ENCODE assay signal across 9 mouse cellular contexts in genomic region chr1:157439973-157440641, GRCm38 (mm10). TPM values are rescaled to one million over a fixed set of nuclear protein-coding genes. Genes with fewer than 3 reads are reported as not detected.
DNase-seq lines count a peak whose midpoint lies in the region; ATAC-seq lines count a peak whose summit lies in the region.
"Had no signal": no experiment of that assay in that cellular context is flagged by ENCODE, and none has a peak within 500 bp of the region (broad histone marks: within the 10 kb centered on the region; RNA-seq: fewer than 3 reads in every experiment).

No protein-coding gene starts in this region.

- intact Hi-C loops in heart, postnatal 36 days (cut with DNase I): no loop called here

- no peaks in the 10 kb centered on the region for H3K36me3 ChIP-seq in heart, embryonic 13.5 days
- H3K36me3 ChIP-seq in hindbrain, embryonic 11.5 days (ENCODE audit: control insufficient read depth, insufficient read depth, low read length): no peaks in the 10 kb centered on the region
- no peaks in the 10 kb centered on the region for H3K36me3 ChIP-seq in midbrain, embryonic 16.5 days (ENCODE audit: control insufficient read depth, insufficient read depth, low read length)

- H3K27ac ChIP-seq in heart, embryonic 13.5 days (replicated peaks): peak overlapping the region; percentile 2
- H3K27ac ChIP-seq in hindbrain, embryonic 11.5 days (ENCODE audit: low read depth, low read length): peak overlapping the region; percentile 83
- peak overlapping the region; percentile 28; the same call in 1 of the 2 replicates for H3K27ac ChIP-seq in midbrain, embryonic 16.5 days (ENCODE audit: low read length)

- H3K4me2 ChIP-seq in heart, embryonic 13.5 days: peak overlapping the region; percentile 50
- peak overlapping the region; percentile 24; the same call in 1 of the 2 replicates for H3K4me2 ChIP-seq in hindbrain, embryonic 11.5 days (replicated peaks; ENCODE audit: low read depth, low read length)
- H3K4me2 ChIP-seq in midbrain, embryonic 16.5 days (ENCODE audit: low read length): peak overlapping the region; percentile 42

- no peak overlapping the region for H3K9ac ChIP-seq in heart, embryonic 13.5 days
- H3K9ac ChIP-seq in hindbrain, embryonic 11.5 days (ENCODE audit: low read depth, low read length): no peak overlapping the region
- H3K9ac ChIP-seq in midbrain, embryonic 16.5 days (ENCODE audit: low read depth, low read length): no peak overlapping the region

- H3K4me3 ChIP-seq in heart, embryonic 13.5 days: 0 out of 2 replicates have a peak overlapping the region, but pooled peaks have one; percentile 10
- no peak overlapping the region for H3K4me3 ChIP-seq in hindbrain, embryonic 11.5 days (ENCODE audit: low read depth, low read length)
- no peak overlapping the region for H3K4me3 ChIP-seq in midbrain, embryonic 16.5 days (ENCODE audit: low read depth, low read length)

- ATAC-seq in heart, embryonic 13.5 days (ENCODE audit: extremely low read depth, insufficient number of reproducible peaks, low FRiP score, low TSS enrichment): no peak
- peak; percentile 91 for ATAC-seq in hindbrain, embryonic 11.5 days (ENCODE audit: low FRiP score)
- ATAC-seq in midbrain, embryonic 16.5 days: peak; percentile 82
- no peak for ATAC-seq in inflammation-experienced regulatory T-cells, adult 6 months

- no peak for DNase-seq in heart, postnatal 36 days
- peak; percentile 69 for DNase-seq in ZHBTc4 (ENCODE audit: low read depth, low spot score)
- DNase-seq in hindbrain, embryonic 11.5 days (ENCODE audit: low spot score): peak; percentile 78
- DNase-seq in adrenal gland, postnatal 14 days: no peak
- no peak for DNase-seq in spleen, adult 12 weeks (ENCODE audit: low spot score)
- DNase-seq: cerebellum, adult 8-10 months had no signal

- WGBS in heart, embryonic 13.5 days: 14% methylated on average over 14 of the region's 14 CpGs
- WGBS in hindbrain, embryonic 11.5 days: 3% methylated on average over 14 of the region's 14 CpGs
- WGBS in midbrain, embryonic 16.5 days: 3% methylated on average over 14 of the region's 14 CpGs

- no peaks in the 10 kb centered on the region for H3K9me3 ChIP-seq in heart, embryonic 13.5 days
- H3K9me3 ChIP-seq in hindbrain, embryonic 11.5 days (ENCODE audit: control insufficient read depth, low read length): no peaks in the 10 kb centered on the region
- H3K9me3 ChIP-seq in midbrain, embryonic 16.5 days (replicated peaks; ENCODE audit: control insufficient read depth, low read length, poor library complexity, severe bottlenecking): no peaks in the 10 kb centered on the region

- no peaks in the 10 kb centered on the region for H3K27me3 ChIP-seq in heart, embryonic 13.5 days (replicated peaks)
- no peaks in the 10 kb centered on the region for H3K27me3 ChIP-seq in hindbrain, embryonic 11.5 days (ENCODE audit: control insufficient read depth, insufficient read depth, low read length)
- no peaks in the 10 kb centered on the region for H3K27me3 ChIP-seq in midbrain, embryonic 16.5 days (ENCODE audit: control insufficient read depth, insufficient read depth, low read depth, low read length)

- peaks cover 60% of the 10 kb centered on the region for H3K4me1 ChIP-seq in heart, embryonic 13.5 days
- H3K4me1 ChIP-seq in hindbrain, embryonic 11.5 days (replicated peaks; ENCODE audit: control insufficient read depth, insufficient read depth, low read length): 0 out of 2 replicates have a peak, but pooled peaks cover 6% of the 10 kb centered on the region
- H3K4me1 ChIP-seq in midbrain, embryonic 16.5 days (ENCODE audit: control insufficient read depth, insufficient read depth, low read length): peaks cover 19% of the 10 kb centered on the region

RNA-seq across cellular contexts. Expression of gene Cryzl2, which starts 18.3 kb away (rescaled TPM):
- polyA plus RNA-seq in heart, embryonic 13.5 days (2015; fragmentation: Nextera tagmentation; extraction: Ambion mirVana): 27.0 and 29.5 TPM in 2 replicates
- total RNA-seq in heart, postnatal 36 days (2021): 1 to 10 TPM; 7.3 to 8.4 TPM
- 7.4 and 8.8 TPM in 2 replicates for polyA plus RNA-seq in hindbrain, embryonic 11.5 days (2014; fragmentation: Nextera tagmentation; extraction: Ambion mirVana)
- polyA plus RNA-seq in midbrain, embryonic 16.5 days (2015; fragmentation: Nextera tagmentation; extraction: Ambion mirVana): 6.2 and 7.2 TPM in 2 replicates
- 1 to 10 TPM in 2 of 3 experiments, under 1 TPM in 1; 0.83 to 7.4 (median 6.1) TPM for polyA plus RNA-seq in inflammation-experienced regulatory T-cells, adult 6 months (2017; shearing (Covaris generic))
- total RNA-seq in adrenal gland, postnatal 14 days (2021): 30.0 and 36.9 TPM in 2 replicates

RNA-seq across cellular contexts. Expression of gene Rasal2, which starts 27.7 kb away (rescaled TPM):
- polyA plus RNA-seq in heart, embryonic 13.5 days (2015; fragmentation: Nextera tagmentation; extraction: Ambion mirVana): 15.1 and 18.4 TPM in 2 replicates
- total RNA-seq in heart, postnatal 36 days (2021): 10 to 100 TPM; 25.4 to 35.8 TPM
- 22.3 and 28.5 TPM in 2 replicates for polyA plus RNA-seq in hindbrain, embryonic 11.5 days (2014; fragmentation: Nextera tagmentation; extraction: Ambion mirVana)
- polyA plus RNA-seq in midbrain, embryonic 16.5 days (2015; fragmentation: Nextera tagmentation; extraction: Ambion mirVana): 46.7 and 53.0 TPM in 2 replicates
- under 1 TPM; 0.03 to 0.24 (median 0.17) TPM for polyA plus RNA-seq in inflammation-experienced regulatory T-cells, adult 6 months (2017; shearing (Covaris generic))
- 17.2 and 20.2 TPM in 2 replicates for total RNA-seq in adrenal gland, postnatal 14 days (2021)

Comparison
In these comparisons a context has a peak if more than half of its experiments do, and no peak if none do; other contexts are left out.
1. ATAC-seq: peak in hindbrain, embryonic 11.5 days (single experiment) and midbrain, embryonic 16.5 days (single experiment); none in heart, embryonic 13.5 days (single experiment) and inflammation-experienced regulatory T-cells, adult 6 months (single experiment).
2. H3K27ac ChIP-seq: peak in every context shown above with its lines; median percentile 83 in hindbrain, embryonic 11.5 days; 28 in midbrain, embryonic 16.5 days; 2 in heart, embryonic 13.5 days.
3. DNase-seq: peak in ZHBTc4 (single experiment) and hindbrain, embryonic 11.5 days (single experiment); none in heart, postnatal 36 days (0 of 2), adrenal gland, postnatal 14 days (single experiment) and spleen, adult 12 weeks (single experiment).
4. RNA of gene Rasal2, which starts 27.7 kb away (polyA plus RNA-seq): 46.7 to 53.0 TPM in midbrain, embryonic 16.5 days, 22.3 to 28.5 TPM in hindbrain, embryonic 11.5 days and 15.1 to 18.4 TPM in heart, embryonic 13.5 days; 0.03 to 0.24 TPM in inflammation-experienced regulatory T-cells, adult 6 months; every median in the first group is over 10 times any median in the second.
5. Peak in every context shown above with its lines, with median percentiles within 50 percentile points of each other: H3K4me2 ChIP-seq.